Mouse (Mus musculus) lung, postnatal 36 days (tissue): Measurements from ENCODE around the gene Slc6a2.
A peak's percentile ranks its signal among the peaks of the same experiment; 100 is the strongest.

Experiments used
- DNase-seq: peaks from one replicate; pipeline ENCODE4 v3.0.0; 2022; ENCODE audit warnings: mixed read lengths

The Slc6a2 gene

DNA sequence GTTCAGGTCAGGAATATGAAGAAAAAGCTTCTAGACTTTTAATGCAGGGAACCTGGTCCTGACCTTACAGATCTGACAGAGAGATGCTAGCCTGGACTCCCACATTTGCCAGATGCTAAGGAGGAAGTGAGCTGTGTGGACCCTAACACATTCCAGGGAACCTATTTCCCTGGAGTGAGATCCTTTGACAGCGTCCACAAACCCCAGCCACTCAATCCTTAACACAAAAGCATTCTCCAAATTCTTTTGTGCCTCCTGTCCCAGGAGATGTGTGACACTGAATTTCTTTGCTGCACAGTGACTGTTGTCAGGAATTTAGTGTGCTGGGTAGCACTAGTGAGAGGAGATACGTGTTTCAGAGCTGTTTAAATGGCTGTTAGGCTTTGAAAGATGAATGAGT is 79.0 kb downstream of the Slc6a2 start:
- no peak for DNase-seq

DNA sequence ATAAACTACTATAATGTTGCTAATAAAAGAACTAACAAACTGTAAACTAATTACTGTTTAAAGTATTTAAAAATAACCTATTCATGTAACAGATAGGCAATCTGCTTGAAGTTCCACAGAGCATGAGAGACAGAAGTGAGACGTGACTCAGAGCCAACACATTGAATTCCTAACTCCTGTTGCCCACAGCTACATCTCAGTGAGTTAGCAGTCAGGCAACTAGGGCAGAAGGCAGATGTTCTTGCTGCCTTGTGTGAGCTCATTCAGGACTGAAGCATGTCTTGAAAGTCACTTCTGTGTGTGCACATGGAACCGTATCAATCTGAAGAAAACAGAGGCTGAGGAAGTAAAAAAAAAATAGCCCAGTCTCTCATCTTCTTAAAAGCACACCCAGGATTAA is 80.4 kb downstream of the Slc6a2 start:
- DNase-seq: no peak

- DNase-seq: peak; percentile 6
These were observed 81.1 kb downstream of the Slc6a2 start for GRCm38 (mm10) chr8:93040776-93041567.

DNA sequence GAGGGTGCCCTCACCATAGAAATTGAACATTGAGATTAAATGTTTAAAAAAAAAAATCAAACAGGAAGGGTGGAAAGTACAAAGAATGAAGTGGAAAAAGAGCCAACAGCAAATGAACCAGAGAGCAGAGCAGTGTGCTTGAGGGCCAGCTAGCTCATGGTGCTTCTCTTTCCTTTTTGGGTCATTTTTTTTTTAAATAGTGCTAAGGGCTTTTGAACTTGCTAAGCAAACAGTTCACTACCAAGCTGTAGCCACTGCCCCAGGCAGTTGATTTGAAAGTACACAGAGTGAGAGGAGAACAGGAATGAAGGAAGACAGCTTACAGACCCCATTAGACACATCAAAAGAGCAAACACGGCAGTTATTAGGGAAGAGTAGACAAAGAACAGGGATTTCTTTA is 83.2 kb downstream of the Slc6a2 start:
- DNase-seq: peak; percentile 46

DNA sequence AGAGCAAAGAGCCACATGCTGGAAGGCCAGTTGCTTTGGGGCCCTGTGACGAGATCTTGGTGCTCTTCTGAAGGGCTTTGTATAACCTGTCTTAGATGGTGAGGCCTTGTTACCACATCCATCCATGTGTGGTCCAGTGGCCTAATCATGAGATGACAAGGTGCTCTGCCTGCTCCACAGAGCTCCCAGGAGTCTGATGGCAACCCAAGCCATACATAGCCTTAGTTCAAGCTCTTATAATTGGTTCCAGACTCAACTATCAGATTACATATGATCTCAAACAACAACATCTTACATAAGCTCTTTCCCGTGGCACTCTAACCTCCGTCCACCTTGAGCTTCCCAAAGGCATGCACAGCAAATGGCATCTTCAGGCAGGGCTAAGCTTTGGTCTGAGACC is 88.2 kb downstream of the Slc6a2 start, which contains the start of gene Ces1a:
Gene Ces1a (minus strand): TSS at position 101 of the 400 bp plus-strand sequence.
- DNase-seq: no peak

DNA sequence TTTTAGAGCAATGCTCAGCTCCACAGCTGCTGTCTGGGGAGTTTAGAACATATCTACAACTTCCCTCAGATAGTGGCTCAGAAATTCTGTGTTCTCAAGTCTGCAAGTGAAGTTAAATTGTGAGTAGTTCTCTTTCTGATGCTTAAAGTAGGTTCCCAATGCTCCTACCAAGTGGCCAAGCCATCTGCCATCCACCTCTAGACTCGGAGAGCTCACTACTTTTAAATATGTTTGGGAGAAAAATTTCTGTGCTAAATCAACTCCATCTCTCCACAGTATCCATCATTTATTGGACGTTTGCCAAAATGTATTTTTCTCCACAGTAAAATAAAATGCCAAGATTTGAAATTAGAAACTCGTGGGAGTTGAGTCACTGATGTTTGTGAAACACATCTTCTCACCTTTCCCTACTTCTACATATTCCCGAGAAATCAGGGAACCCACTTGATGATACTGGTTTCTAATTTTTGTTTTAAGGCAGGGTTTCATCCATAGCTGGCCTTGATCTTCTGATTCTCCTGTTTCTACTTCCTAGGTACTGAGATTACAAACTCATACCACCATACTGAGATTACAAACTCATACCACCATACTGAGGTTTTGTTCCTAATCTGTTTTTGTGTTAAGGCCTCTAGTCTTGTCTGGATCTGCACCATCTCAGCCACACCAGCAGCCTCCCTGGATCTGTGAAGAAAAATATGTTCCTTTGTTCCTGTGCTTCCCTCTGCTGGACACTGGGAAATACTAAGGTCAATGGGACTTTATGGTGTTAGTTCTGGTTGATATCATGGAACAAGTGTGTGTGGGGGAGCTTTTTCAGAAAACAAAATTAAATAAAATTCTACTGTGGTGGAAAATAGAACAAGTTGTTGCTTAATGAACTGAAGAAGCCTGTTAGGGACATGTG is 88.9 kb downstream of the Slc6a2 start:
- DNase-seq: peak; percentile 31
